Mouse (Mus musculus) C2C12 (cell line): ENCODE results near the gene AC124502.3.

Source experiments
- CEBPB ChIP-seq: IDR thresholded peaks from one replicate; pipeline ENCODE4 v1.6.1; 2011; ENCODE audit warnings: low read depth, mild to moderate bottlenecking, control low read depth, moderate library complexity
- CTCF ChIP-seq: IDR thresholded peaks from one replicate; pipeline ENCODE4 v1.5.1; 2011; ENCODE audit not compliant: control insufficient read depth, insufficient read depth, insufficient read length
- FOSL1 ChIP-seq: IDR thresholded peaks from one replicate; pipeline ENCODE4 v1.8.0; 2011; ENCODE audit warnings: mild to moderate bottlenecking, low read length; ENCODE audit not compliant: poor library complexity, insufficient read depth, severe bottlenecking
- MAX ChIP-seq: IDR thresholded peaks from one replicate; pipeline ENCODE4 v1.6.1; 2011; ENCODE audit warnings: mild to moderate bottlenecking, control low read depth
- MYOD1 ChIP-seq: IDR thresholded peaks from one replicate; pipeline ENCODE4 v1.6.1; 2011; ENCODE audit warnings: low read depth; ENCODE audit not compliant: control insufficient read depth, insufficient read length
- MYOG ChIP-seq: IDR thresholded peaks from one replicate; pipeline ENCODE4 v1.6.1; 2011; ENCODE audit not compliant: control insufficient read depth, insufficient read length; ENCODE audit errors: extremely low read depth
- USF1 ChIP-seq: IDR thresholded peaks from one replicate; pipeline ENCODE4 v1.6.1; 2011; ENCODE audit warnings: low read depth, mild to moderate bottlenecking, control low read depth, moderate library complexity

DNA sequence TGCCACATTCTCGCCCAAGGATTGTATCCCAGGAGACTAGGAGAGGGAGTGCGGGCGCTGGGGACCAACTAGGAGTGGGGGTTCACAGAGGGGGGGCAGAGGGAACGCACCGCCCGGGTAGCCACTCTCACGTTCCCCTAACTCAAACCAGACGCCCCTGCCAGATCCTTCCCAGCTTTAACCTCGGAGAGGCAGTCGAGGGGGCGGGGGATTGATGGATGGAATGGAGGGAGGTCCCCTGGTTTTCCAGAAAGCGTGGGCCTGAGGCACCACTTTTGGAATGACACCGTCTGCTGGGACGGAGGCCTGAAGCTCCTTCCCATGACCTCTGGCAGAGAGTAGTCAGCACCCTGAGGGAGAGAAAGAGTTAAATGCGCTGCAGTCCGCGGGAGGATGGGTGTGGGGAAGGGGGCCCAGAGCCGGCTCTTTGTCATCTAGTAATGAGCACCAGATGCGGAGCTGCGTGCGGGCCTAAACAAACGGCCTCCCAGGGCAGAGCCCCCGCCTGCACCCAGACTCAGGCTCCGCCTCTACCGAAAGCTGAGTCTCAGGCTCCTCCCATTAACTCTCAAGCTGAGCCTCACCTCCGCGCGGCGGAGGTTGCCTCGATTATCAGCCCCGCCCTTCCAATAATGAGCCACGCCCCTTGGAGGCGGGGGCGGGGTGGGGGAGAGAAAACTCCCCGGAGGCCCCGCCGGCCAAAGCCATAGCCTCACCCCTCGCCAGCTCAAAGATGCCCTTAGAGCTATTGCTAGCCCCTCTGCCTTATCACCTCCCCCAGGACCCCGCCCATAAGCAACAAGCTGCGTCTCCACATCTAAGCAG is 33.1 kb downstream of the AC124502.3 start:
- TF ChIP-seq CTCF, result no peak
- TF ChIP-seq FOSL1, result no peak
- TF ChIP-seq USF1, result no peak
- TF ChIP-seq MAX, result no peak
- TF ChIP-seq MYOG, result no peak
- no peak for TF ChIP-seq MYOD1
- no peak for TF ChIP-seq CEBPB
